Mouse (Mus musculus) C2C12 (cell line): ENCODE data around the gene Fndc5. TPM values are rescaled to one million over a fixed set of nuclear protein-coding genes. Genes with fewer than 3 reads are reported as not detected.

ENCODE experiments used
- H3K27me3 ChIP-seq: one replicate; pipeline ENCODE4 v1.6.1; 2011; ENCODE audit not compliant: control insufficient read depth, insufficient read depth, insufficient read length
- H3K36me3 ChIP-seq: one replicate; pipeline ENCODE4 v1.6.1; 2011; ENCODE audit not compliant: control insufficient read depth, insufficient read depth
- H3K4me3 ChIP-seq: one replicate; pipeline ENCODE4 v1.5.1; 2011; ENCODE audit warnings: mild to moderate bottlenecking, control low read depth; ENCODE audit not compliant: poor library complexity, insufficient read depth, severe bottlenecking
- H3K79me2 ChIP-seq: one replicate; pipeline ENCODE4 v1.6.1; 2011; ENCODE audit not compliant: control insufficient read depth, insufficient read depth
- H3K79me3 ChIP-seq: one replicate; pipeline ENCODE4 v1.6.1; 2011; ENCODE audit warnings: low read depth, control low read depth
- H3ac ChIP-seq: one replicate; pipeline ENCODE3; 2011; ENCODE audit warnings: low read depth; ENCODE audit not compliant: control insufficient read depth, insufficient read length
- CEBPB ChIP-seq: IDR thresholded peaks from one replicate; pipeline ENCODE4 v1.6.1; 2011; ENCODE audit warnings: low read depth, mild to moderate bottlenecking, control low read depth, moderate library complexity
- CTCF ChIP-seq: IDR thresholded peaks from one replicate; pipeline ENCODE4 v1.5.1; 2011; ENCODE audit not compliant: control insufficient read depth, insufficient read depth, insufficient read length
- FOSL1 ChIP-seq: IDR thresholded peaks from one replicate; pipeline ENCODE4 v1.8.0; 2011; ENCODE audit warnings: mild to moderate bottlenecking, low read length; ENCODE audit not compliant: poor library complexity, insufficient read depth, severe bottlenecking
- MAX ChIP-seq: IDR thresholded peaks from one replicate; pipeline ENCODE4 v1.6.1; 2011; ENCODE audit warnings: mild to moderate bottlenecking, control low read depth
- MYOD1 ChIP-seq: IDR thresholded peaks from one replicate; pipeline ENCODE4 v1.6.1; 2011; ENCODE audit warnings: low read depth; ENCODE audit not compliant: control insufficient read depth, insufficient read length
- MYOG ChIP-seq: IDR thresholded peaks from one replicate; pipeline ENCODE4 v1.6.1; 2011; ENCODE audit not compliant: control insufficient read depth, insufficient read length; ENCODE audit errors: extremely low read depth
- USF1 ChIP-seq: IDR thresholded peaks from one replicate; pipeline ENCODE4 v1.6.1; 2011; ENCODE audit warnings: low read depth, mild to moderate bottlenecking, control low read depth, moderate library complexity
- polyA plus RNA-seq: library from polyadenylated mRNA; unstranded; fragments of >200 nt; fragmentation: generic; extraction: Trizol; gene quantifications from one replicate; pipeline ENCODE4 v1.2.1, GENCODE M21; 2012; ENCODE audit warnings: missing spikeins

Gene Fndc5
- polyA plus RNA-seq, 1 experiment = 0.14 TPM

DNA sequence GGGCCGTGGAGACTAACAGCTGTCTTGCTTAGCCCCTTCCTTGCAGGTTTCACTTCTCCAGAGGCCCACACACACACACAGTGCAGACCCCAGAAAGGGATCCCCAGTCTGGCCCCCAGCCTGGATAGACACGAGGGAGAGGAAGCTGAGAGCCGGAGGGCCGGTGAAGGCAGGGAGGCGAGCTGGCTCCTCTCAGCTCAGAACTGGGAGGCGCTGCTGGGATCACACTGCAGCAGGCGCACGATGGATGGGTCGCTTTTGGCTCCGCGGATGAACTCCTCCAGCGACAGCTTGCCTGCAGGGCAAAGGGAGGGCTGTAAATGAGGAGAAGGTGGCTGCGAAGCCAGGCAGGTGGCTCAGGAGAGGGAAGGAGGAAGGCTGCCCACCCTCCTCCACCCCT, 24.6 kb upstream of the Fndc5 start:
- no peaks in the 10 kb centered on the region for H3K36me3 ChIP-seq
- peaks cover 21% of the 10 kb centered on the region for H3K27me3 ChIP-seq
- no peaks in the 10 kb centered on the region for H3K79me2 ChIP-seq
- no peak overlapping the region for H3K4me3 ChIP-seq
- no peak overlapping the region for H3ac ChIP-seq
- no peak for TF ChIP-seq MYOD1
- TF ChIP-seq USF1 = no peak
- no peak for TF ChIP-seq CTCF
- TF ChIP-seq MYOG = no peak
- TF ChIP-seq CEBPB = no peak
- no peak for TF ChIP-seq MAX
- H3K79me3 ChIP-seq = no peaks in the 10 kb centered on the region

DNA sequence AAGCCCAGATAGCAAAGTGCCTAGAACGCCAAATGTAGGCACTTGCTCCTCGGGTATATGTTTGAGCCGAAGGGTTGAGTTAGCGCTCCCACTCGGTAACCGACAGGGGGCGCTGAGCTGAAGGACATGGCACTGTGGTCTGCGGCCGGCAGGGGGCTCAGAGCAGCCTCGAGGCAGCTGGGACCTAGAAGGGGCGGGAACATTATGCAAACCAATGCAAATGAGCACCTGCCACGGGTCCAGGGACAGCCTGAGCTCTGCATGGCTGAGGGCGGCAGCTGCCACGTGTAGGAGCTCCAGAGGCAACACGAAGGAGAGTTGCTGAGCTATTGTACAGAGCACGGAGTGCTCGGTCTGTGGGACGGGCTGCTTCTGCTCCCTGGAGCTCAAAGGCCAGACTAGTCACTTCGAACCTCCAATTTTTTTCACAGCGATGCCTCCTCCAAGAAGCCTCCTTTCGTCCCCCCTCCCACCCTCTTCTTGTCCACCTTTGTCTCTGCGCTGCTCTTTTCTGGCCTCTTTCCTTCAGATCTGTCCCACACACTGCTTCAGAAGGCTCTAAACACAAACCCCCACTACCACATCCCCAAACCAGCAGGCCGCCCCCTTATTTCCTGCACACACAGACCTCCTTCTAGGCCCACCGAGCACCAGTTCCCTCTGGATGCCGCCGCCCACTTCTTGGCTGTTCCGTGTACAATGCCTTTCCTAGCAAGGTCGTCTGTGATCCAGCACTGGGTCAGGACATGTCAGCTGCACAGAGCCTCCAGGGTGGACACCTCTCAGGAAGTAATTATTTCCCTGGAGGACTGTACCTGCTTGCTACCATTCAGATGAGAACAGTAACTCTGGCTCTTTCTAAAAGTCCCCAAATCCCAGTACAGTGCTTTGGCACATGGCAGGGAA, 23.5 kb upstream of the Fndc5 start:
- TF ChIP-seq MAX (peak; percentile 78), MYOG (no peak), USF1 (no peak), MYOD1 (peak; percentile 71), CEBPB (no peak), CTCF (peak; percentile 96), FOSL1 (no peak)
- no peaks in the 10 kb centered on the region for H3K36me3 ChIP-seq

DNA sequence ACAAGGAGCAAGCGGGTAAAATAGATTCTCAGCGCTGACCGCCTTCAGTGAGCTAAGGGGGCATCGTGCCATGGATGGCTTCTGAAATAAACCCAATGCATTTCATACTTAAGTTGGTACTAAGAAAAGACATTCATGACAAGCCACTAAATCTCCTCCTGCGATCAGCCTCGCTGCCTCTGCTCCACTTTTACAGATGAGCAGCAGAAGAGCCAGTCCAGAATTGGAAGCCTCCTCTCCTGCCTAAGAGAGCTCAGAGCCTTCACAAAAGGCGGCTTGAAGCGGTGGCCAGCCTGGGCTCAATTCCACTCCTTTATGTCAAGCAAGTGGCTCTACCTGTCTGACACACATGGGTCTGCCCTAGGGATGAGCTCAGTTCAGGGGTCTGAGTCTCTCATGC, 20.1 kb upstream of the Fndc5 start:
- Histone ChIP-seq H3K27me3 (peaks cover 62% of the 10 kb centered on the region), H3K79me2 (no peaks in the 10 kb centered on the region), H3K4me3 (no peak overlapping the region), H3ac (no peak overlapping the region), H3K79me3 (no peaks in the 10 kb centered on the region), H3K36me3 (no peaks in the 10 kb centered on the region)
- TF ChIP-seq MAX (no peak), MYOD1 (no peak), MYOG (no peak), CTCF (no peak), CEBPB (no peak), FOSL1 (no peak), USF1 (no peak)

More for the DNA sequence above, 23.5 kb upstream of the Fndc5 start:
- Histone ChIP-seq H3K79me3 (no peaks in the 10 kb centered on the region), H3ac (no peak overlapping the region), H3K27me3 (peaks cover 31% of the 10 kb centered on the region), H3K79me2 (no peaks in the 10 kb centered on the region), H3K4me3 (no peak overlapping the region)

DNA sequence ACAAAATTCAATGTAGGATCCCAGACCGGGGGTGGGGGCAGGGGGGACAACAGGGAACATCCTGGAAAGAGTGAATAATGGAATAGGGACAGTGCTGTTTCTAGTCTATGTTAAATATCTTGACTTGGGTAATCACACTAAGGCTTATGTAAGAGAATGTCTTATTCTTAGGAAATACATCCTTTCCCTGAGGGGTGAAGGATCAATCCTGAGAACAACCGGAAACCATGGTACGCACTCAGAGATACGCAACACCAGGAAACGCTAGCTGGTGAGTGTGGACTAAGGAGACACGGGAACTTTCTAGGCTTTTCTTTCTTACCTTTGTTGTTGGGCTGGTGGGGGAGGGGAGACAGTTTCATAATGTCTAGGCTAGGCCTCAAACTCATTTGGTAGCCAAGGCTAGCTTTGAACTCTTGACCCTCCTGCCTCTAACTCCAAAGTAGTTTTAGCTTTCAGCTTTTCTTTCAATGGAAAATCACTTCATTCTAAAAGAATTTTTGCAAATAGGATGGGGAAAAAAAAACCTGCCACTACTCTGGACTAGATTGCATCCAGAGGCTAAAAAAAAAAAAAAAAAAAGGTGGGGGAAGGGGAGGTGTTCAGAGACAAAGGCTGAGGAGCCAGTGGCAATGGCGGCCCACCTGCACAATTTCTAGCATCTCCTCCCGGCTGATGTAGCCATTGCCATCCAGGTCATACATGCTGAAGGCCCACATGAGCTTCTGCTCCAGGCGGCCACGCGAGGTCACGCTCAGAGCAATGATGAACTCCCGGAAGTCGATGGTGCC, 18.9 kb upstream of the Fndc5 start:
- TF ChIP-seq MYOG (no peak), CEBPB (no peak), MAX (no peak), MYOD1 (no peak), USF1 (no peak), CTCF (no peak), FOSL1 (no peak)
- H3K79me2 ChIP-seq = no peaks in the 10 kb centered on the region
- H3K4me3 ChIP-seq = no peak overlapping the region
- H3K36me3 ChIP-seq = no peaks in the 10 kb centered on the region
- H3ac ChIP-seq = no peak overlapping the region
- peaks cover 74% of the 10 kb centered on the region for H3K27me3 ChIP-seq
- no peaks in the 10 kb centered on the region for H3K79me3 ChIP-seq

DNA sequence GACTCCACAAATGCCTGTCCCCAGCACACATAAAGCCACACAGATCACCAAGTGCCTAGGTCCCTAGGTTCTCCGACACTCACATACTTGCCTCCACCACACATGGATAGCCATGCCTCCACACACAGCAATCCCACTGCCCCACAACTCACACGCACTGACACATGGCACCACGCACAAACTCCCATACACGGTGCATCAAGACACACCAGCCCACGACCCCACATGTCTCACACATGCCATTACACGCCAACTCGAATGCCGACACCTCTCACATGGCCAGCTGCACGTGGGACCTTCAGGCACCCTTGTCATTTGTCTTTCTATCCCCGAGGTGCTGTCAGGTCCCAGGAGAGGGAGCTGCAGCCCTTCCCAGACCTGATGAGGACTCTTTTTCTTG, 17.1 kb upstream of the Fndc5 start:
- no peaks in the 10 kb centered on the region for H3K79me3 ChIP-seq
- no peaks in the 10 kb centered on the region for H3K79me2 ChIP-seq
- no peak overlapping the region for H3K4me3 ChIP-seq
- H3K27me3 ChIP-seq = peaks cover 68% of the 10 kb centered on the region
- H3ac ChIP-seq = no peak overlapping the region
- TF ChIP-seq MAX = no peak
- TF ChIP-seq CEBPB = no peak
- TF ChIP-seq FOSL1 = no peak
- no peak for TF ChIP-seq MYOD1
- no peak for TF ChIP-seq MYOG
- no peak for TF ChIP-seq USF1
- no peak for TF ChIP-seq CTCF
- no peaks in the 10 kb centered on the region for H3K36me3 ChIP-seq
